Mouse (Mus musculus): ENCODE measurements around the gene Gm11596.
"Not testable (repeated sequence)": the region's sequence is repeated elsewhere in the genome, so short reads cannot be mapped to it uniquely, and the experiment has no call there.

The Gm11596 gene

DNA sequence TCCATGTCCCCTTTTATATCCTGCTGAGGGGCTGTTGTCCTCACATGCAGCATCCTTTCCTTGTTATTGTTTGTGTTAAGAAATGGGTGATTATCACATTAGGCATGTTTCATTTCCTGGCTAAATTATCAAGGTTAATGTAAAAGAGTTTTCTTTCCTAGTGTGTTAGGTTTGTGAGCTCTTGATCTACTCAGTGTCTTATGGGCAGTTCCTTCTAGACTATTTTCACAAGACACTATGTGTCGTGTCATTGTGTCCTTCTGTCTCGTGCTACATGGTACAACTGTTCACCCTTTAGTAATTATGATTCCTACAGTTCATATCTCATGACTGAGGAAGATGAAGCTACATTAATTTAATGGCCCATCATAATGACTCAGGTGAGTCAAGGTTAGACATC lies at the start of gene Gm11596:
Gm11596 (minus strand) TSS at position 101 of the 400 bp plus-strand sequence.
- no peak for DNase-seq (ENCODE audit: low spot score in 2 of 2)

DNA sequence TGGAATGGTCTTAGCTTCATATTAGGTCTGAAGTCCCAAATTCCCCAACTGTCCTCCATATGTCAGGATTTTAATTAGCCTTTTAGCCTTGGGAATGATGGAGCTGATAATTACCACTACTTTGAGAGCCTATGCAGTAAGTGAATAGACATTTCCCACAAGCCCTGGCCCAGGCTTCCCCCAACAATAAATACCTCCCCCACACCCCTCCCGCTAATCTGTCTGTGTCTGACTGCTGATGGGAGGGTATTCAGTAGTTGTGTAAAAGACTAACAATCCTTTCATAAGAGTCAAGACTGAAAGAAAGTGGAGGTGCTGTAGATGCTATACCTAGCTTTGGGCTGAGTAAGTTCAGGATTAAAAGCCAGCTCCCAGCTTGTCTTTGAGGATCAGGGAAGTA lies 48.9 kb upstream of the Gm11596 start:
- no peak for DNase-seq (ENCODE audit: low spot score in 2 of 2)

DNA sequence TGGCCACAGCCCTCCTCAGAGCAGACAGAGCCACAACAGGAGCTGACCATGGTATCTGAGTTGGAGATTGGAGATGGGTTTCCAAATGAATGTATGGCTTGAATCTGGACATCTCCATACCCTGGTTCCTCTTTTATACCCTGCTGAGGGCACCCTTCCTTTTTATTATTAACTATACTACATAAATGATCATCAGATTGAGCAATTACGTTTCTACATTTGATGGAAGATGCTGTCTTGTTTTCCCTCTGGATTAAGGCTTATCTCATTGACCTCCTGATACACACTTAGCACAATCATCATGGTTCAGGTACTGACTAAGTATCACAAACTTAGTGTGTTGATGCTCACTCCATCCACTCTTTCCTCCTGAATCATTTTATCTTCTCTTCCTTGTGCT lies 44.7 kb upstream of the Gm11596 start, which contains the start of gene 2300003K06Rik:
2300003K06Rik (minus strand) TSS at position 101 of the 400 bp plus-strand sequence.
- no peak for DNase-seq (ENCODE audit: low spot score in 2 of 2)

DNA sequence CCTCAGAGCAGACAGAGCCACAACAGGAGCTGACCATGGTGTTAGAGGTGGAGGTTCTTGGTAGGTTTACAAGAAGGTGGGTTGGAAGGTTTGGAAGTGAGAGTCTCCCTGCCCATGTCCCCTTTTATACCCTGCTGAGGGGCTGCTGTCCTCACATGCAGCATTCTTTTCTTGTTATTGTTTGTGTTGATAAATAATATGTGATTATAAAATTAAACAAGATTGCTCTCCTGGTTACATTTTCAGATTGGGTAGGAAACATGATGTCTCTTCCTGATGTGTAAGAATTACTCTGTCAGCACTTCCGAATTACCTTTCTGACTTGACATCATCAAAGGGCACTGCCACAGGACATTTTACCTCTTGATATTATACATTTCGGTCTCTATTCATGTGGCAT lies 22.3 kb upstream of the Gm11596 start, which contains the start of gene Gm11564:
Gm11564 (minus strand) TSS at position 101 of the 400 bp plus-strand sequence.
- not testable (repeated sequence) for DNase-seq (ENCODE audit: low spot score in 2 of 2)

DNA sequence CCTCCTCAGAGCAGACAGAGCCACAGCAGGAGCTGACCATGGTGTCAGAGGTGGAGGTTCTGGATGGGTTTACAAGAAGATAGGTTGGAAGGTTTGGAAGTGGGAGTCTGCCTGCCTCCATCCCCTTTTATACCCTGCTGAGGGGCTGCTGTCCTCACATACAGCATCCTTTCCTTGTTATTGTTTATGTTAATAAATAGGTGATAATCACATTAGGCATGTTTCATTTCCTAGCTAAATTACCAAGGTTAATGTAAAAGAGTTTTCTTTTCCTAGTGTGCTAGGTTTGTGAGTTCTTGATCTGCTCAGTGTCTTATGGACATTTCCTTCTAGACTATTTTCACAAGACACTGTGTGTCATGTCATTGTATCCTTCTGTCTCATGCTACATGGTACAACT lies 16.5 kb upstream of the Gm11596 start, which contains the start of gene Krtap4-13:
Krtap4-13 (minus strand) TSS at position 101 of the 400 bp plus-strand sequence.
- DNase-seq (ENCODE audit: low spot score in 2 of 2): not testable (repeated sequence)

DNA sequence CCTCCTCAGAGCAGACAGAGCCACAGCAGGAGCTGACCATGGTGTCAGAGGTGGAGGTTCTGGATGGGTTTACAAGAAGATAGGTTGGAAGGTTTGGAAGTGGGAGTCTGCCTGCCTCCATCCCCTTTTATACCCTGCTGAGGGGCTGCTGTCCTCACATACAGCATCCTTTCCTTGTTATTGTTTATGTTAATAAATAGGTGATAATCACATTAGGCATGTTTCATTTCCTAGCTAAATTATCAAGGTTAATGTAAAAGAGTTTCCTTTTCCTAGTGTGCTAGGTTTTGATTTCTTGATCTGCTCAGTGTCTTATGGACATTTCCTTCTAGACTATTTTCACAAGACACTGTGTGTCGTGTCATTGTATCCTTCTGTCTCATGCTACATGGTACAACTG lies 11.1 kb upstream of the Gm11596 start, which contains the start of gene Gm11554:
Gm11554 (minus strand) TSS at position 101 of the 400 bp plus-strand sequence.
- not testable (repeated sequence) for DNase-seq (ENCODE audit: low spot score in 2 of 2)

DNA sequence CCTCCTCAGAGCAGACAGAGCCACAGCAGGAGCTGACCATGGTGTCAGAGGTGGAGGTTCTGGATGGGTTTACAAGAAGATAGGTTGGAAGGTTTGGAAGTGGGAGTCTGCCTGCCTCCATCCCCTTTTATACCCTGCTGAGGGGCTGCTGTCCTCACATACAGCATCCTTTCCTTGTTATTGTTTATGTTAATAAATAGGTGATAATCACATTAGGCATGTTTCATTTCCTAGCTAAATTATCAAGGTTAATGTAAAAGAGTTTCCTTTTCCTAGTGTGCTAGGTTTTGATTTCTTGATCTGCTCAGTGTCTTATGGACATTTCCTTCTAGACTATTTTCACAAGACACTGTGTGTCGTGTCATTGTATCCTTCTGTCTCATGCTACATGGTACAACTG lies 5.6 kb upstream of the Gm11596 start, which contains the start of gene Gm11569:
Gm11569 (minus strand) TSS at position 101 of the 400 bp plus-strand sequence.
- not testable (repeated sequence) for DNase-seq (ENCODE audit: low spot score in 2 of 2)

DNA sequence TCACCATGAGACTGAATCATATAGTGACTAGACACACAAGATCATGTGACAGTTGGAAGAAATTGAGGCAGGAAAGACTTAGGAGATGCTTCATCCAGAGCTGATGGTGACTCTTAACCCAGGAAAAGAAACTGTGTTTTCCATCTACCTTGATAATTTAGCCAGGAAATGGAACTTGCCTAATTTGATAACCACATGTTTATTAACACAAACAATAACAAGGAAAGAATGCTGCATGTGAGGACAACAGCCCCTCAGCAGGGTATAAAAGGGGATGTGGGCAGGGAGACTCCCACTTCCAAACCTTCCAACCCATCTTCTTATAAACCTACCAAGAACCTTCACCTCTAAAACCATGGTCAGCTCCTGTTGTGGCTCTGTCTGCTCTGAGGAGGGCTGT lies 8.4 kb downstream of the Gm11596 start, which contains the start of gene Krtap4-9:
Krtap4-9 (plus strand) TSS at position 301 of the 400 bp plus-strand sequence.
- DNase-seq (ENCODE audit: low spot score in 2 of 2): not testable (repeated sequence)

DNA sequence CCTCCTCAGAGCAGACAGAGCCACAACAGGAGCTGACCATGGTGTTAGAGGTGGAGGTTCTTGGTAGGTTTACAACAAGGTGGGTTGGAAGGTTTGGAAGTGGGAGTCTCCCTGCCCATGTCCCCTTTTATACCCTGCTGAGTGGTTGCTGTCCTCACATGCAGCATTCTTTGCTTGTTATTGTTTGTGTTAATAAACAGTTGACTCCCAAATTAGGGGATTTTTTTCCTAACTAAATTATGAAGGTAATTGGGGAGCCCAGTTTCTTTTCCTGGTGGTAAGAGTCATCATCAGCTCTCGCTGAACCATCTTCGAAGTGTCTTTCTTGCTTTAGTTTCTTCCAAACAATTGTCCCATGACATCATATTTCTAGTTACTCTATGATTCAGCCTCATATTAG lies 12.7 kb downstream of the Gm11596 start, which contains the start of gene Krtap4-8:
Krtap4-8 (minus strand) TSS at position 101 of the 400 bp plus-strand sequence.
- no peak for DNase-seq (ENCODE audit: low spot score in 2 of 2)

DNA sequence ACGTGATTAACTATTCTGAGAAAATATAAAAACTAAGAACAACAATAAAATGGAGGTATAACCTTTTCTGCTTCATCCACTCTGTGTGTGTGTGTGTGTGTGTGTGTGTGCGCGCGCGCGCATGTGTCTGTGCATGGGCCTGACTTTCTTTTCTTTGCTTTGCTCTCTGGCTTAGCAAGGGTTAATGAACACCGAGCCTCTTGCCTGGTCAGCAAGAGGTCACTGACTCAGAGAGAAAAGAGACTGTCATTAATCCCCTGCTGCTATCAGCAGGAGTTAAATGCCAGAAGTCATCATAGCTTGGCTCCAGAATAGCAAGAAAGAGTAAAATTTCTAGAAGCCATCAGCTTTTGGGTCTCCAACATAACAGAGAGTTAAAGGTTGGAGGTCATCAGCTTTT lies 14.9 kb downstream of the Gm11596 start:
- DNase-seq (ENCODE audit: low spot score in 2 of 2): no peak

DNA sequence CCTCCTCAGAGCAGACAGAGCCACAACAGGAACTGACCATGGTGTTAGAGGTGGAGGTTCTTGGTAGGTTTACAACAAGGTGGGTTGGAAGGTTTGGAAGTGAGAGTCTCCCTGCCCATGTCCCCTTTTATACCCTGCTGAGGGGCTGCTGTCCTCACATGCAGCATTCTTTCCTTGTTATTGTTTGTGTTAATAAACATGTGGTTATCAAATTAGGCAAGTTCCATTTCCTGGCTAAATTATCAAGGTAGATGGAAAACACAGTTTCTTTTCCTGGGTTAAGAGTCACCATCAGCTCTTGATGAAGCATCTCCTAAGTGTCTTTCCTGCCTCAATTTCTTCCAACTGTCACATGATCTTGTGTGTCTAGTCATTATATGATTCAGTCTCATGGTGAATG lies 20.5 kb downstream of the Gm11596 start, which contains the start of gene Gm11595:
Gm11595 (minus strand) TSS at position 101 of the 400 bp plus-strand sequence.
- not testable (repeated sequence) for DNase-seq (ENCODE audit: low spot score in 2 of 2)

DNA sequence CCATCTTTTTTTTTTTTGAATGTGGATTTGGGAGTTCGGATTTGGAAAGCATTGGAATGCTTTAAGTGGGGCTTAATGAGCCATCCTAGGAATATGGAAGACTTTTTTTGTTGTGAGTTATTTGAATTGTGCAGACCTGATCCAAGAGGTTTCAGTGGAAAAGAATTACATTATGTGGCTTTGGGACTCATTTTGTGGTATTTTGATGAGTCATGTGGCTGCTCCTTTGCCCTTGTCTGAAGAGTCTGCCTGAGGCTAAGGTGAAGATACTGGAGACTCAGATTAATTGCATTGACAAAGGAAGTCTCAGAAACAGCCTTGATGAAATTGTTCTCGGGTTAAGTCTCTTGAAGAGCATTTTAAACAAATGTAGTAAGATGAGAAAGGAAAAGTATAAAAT lies 24.9 kb downstream of the Gm11596 start:
- no peak for DNase-seq (ENCODE audit: low spot score in 2 of 2)

DNA sequence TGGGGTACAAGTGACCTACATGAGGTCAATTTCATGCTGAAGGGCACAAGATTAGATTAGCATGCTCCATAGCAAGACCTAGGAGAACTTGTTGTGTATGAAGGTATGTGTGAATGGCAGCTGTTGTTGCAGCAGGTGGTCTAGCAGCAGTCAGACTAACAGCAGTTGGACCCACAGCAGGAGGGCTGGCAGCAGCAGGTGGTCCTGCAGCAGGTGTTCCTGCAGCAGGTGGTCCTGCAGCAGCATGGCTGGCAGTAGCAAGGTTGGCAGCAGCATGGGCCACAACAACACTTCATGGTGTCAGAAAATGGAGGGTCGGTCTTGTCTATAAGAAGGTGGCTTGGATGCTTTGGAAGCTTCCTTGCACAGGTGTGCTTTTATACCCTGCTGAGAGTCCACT lies 34.4 kb downstream of the Gm11596 start:
- DNase-seq (ENCODE audit: low spot score in 2 of 2): no peak

DNA sequence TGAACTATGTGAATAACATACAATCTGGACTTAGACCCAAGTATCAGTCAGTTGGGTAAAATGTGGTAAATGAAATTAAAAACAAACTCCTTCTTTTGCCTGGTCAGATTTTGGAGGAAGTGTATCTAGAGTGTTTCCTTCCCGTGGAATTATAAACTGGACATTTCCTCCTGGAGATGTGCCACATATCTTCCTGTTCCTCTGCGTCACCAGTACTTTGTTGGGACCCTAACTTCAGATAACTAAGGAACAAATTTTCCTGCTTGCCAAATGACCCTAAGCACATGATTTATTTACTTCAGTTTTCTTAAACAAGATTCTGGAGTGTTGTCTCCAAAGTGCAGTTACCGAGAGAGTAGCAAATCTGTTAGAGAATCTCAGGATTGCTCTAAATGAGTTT lies 49.3 kb downstream of the Gm11596 start:
- DNase-seq (ENCODE audit: low spot score in 2 of 2): no peak

Measured in left cerebral cortex, adult 9 months (tissue).